Mouse (Mus musculus) heart, adult 11 months (tissue): ENCODE measurements at regions not wholly inside any gene's neighbourhood (a gene's known extent, or its start where the extent isn't known, plus 50 kb on each side); places are given as distances from the start of the nearest gene placed in this dataset.

ENCODE experiments used
- DNase-seq: peaks from one replicate; pipeline ENCODE4 v3.0.0; 2022

- DNase-seq: peak; percentile 96
Measured at GRCm38 (mm10) chr5:43048196-43049050, 184.5 kb upstream of the Cpeb2 start.

- DNase-seq: peak; percentile 53
Measured at GRCm38 (mm10) chr5:43049381-43050301, 183.3 kb upstream of the Cpeb2 start.

DNA sequence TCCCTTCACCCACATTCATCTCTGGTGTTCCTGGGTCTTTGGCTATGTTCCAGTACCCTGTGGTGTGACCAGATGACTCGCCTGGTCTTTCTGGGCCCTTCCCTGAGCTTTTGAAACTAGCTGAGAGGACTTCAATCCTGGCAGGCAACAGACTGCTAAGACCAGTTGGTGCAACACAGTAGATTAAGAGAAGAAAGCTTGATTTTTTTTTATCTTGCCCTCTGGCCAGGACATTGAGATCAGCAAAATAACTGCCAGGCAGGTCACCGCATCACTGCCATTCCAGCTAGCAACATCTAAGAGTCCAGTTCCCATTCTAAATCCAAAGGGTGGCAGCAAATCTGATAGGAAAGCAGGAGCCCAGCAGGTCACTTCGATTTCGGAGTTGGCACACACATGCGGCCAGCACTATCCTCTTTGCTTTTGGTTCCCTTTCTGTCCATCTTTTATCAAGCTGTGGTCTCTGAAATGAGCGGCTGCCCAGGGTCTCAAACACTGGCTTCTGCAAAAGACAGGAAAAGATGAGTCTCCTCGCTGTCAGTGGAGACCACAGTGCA, 181.9 kb upstream of the Cpeb2 start:
- peak; percentile 67 for DNase-seq

DNA sequence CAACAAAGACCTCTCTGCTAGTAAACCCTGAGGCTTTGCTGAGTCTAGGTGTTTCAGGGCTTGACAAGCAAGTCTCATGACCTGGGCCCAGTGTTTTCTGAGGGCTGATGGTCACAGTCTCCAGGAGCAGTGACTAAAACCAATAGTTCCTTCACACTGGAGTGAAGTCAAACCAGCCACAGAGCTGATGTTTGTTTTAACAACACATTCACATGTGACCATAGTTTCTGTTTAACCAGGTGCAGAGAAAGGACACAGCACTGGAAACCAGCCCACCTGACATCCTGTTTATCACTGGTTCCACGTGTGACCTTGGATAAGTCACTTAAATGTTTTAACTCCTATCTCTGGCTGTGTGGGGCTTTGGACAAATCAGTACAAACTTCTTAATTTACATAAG, 180.3 kb upstream of the Cpeb2 start:
- DNase-seq: peak; percentile 68

GRCm38 (mm10) chr5:43054586-43054985, 178.4 kb upstream of the Cpeb2 start:
- DNase-seq: peak; percentile 54

DNA sequence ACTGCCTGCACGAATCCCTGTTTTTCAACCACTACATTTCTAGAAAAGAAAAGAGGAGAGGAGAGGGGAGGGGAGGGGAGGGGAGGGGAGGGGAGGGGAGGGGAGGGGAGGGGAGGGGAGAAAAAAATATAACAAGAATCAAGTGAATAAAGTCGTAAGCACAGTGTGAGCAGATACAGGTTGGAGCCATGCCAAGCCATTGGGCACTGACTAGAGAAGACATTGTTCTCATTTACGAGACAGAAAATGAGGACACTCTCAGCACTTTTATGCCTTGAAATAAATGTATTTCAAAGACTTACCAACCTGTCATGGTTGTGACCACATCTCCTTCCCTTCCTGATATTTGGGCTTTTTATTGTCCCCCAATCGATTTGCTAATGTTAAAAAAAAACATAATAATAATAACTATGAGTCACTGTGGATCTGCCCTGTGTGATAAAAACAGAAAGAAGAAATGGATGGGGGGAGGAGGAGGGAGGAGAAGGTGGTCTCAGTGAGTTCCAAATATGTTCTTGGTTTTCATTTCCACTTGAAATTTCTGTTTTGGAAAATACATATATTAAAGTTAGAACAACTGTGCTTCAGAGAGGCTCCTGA, 177.8 kb upstream of the Cpeb2 start:
- peak; percentile 17 for DNase-seq

GRCm38 (mm10) chr5:43056486-43056885, 176.5 kb upstream of the Cpeb2 start:
- peak; percentile 50 for DNase-seq

- no peak for DNase-seq
Measured at GRCm38 (mm10) chr5:43061243-43061642, 171.7 kb upstream of the Cpeb2 start.

- peak; percentile 56 for DNase-seq
Measured at GRCm38 (mm10) chr5:43061797-43062391, 171.1 kb upstream of the Cpeb2 start.

DNA sequence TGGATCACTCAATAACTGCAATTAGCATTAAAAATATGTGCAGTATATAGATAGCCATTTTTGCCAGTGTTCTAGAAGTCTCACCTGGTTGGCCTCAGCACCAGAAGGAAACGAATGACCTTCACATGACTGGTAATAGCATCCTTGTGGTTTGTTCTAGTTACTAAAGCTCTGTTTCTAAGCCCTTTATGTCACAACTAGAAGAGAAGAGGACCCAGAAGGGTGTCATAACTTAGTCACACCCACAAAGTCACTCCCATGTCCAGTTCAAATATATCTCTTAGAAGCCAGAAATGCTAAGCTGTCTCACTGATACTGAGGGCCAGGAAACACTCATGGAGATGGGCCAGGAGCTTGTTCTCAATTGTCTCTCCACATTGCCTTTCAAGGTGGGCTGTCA, 170.5 kb upstream of the Cpeb2 start:
- peak; percentile 3 for DNase-seq

GRCm38 (mm10) chr5:43063386-43063785, 169.6 kb upstream of the Cpeb2 start:
- peak; percentile 57 for DNase-seq

GRCm38 (mm10) chr5:43071541-43071940, 161.4 kb upstream of the Cpeb2 start:
- peak; percentile 31 for DNase-seq

DNA sequence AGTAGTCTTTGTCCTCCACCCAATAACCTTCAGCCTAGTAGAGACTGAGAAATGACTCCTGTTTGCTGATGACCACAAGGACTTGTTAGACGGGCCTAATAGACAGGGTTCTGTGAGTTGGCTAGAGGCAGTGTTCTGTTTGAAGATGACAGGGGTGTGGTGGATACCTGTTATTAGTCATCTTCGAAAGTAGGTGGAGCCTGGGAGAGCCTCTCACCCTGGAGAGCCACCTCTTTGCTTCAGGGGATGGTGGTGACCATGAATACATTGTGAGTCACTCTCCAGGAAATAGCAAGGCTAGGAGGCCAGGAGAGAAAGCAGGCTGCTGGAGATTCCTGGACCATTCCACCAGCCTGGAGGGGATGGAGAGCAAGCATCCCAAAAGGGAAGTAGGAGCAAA, 160.6 kb upstream of the Cpeb2 start:
- peak; percentile 50 for DNase-seq

DNA sequence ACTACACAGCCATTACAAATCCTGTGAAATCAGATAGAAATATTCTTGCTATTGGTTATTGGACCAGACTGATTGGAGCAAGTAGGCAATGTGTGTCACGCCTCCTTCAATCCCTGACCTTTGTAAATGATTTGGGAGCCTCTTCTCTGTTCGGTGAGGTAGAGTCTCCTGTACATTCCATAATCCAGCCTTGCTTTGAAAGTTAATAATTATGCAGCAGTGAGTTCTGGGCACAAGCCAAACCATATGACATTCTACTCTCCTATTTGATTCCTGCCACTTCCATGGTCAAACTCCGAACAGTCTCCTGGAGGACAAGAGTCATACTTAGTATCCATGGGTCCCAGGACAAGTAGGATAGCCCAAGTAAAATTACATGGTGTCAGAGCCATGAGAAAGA, 158.4 kb upstream of the Cpeb2 start:
- DNase-seq: no peak

DNA sequence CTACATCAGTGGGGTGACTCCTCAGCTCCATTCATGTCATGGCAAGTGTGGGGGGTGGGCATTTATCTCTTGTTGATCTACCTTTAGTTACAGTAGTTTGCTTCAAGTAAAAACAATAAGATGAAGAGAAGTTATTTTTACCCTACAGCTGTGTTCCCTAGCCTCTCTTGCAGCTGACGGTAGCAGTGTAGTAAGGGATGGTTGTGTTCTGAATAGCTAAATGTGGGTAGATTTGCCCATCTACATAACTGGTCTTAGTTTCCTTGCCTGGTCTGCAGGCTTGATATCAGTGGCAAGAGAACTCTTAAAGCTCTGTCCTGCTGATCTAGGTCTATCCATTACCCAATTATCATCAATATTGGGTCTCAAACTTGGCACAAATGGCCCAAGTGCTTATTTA, 152.7 kb upstream of the Cpeb2 start:
- DNase-seq: no peak

GRCm38 (mm10) chr5:43081561-43082534, 151.1 kb upstream of the Cpeb2 start:
- DNase-seq: no peak

GRCm38 (mm10) chr5:43087077-43087476, 145.9 kb upstream of the Cpeb2 start:
- no peak for DNase-seq

DNA sequence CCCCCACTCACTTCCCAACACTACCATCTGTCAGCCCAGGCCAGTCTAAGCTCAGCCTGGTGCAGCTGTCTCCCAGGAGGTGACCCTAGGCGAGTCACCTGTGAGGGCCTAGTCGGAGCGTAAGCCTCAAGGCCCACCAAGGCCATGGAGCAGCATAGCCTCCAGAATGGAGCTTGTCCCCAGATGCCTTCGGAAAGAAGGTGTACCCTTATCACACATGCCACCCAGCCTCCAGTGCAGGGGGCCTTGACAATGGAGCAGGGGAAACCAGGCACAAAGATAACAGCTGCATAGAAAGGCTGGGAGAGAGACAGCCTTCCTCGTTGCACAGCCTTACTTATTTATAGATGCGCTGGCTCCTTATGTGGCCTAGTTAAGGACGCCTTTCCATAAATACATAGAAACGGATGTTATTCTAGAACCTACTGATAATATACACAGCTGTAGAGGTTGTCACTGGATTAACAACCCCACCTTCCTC, 145.0 kb upstream of the Cpeb2 start:
- DNase-seq: no peak

DNA sequence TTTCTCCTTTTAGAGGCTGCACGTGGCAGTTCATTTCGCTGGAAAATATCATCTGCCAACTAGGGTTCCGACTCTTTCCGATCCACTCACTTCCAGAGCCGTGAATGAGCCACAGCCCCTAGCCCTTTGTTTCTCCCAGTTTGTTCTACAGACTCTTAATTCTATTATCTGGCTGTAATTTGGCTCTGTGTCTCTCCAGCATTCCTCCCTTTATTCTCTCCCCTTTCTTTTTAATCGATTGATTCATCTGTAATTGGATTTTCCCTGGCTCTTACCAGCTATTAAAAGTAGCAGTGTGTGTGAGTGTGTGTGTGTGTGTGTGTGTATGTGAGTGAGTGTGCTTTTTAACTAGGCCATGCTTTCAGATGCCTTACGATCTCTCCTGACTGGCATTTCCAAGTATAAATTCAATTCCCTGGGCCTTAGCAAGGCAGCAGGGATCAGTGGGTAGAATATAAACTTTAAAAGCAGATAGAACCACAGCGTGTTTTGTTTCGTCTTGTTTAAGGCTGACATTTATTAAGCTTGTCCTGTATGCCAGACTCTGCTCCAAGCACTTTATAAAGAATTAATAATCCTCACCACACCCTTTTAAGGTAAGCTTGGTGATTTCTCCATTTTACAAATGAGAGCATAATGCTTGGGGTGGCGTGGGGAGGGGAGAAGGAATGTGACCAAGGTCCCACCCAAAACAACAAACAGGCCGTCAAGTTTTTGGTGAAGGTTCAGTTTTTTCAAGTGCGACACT, 144.1 kb upstream of the Cpeb2 start:
- DNase-seq: no peak

DNA sequence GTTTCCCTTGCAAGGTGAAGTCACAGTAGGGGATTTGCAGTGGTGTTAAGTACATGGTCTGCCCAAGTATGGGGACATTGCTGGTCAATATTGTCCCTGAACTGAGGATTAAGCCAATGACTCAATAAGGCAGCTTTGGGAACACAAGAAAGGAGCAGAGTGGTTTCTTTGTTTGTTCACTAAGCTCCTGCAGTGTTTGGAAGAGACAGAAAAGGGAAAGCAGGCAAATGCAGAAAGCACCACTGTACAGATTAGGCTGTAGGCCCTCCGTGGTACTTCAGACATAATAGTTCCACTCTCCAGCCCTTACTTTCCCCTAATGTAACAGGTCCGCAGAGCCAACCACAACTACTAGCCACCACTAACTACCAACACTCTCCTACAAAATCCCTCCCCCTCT, 143.5 kb upstream of the Cpeb2 start:
- DNase-seq: no peak
